Mouse (Mus musculus) heart, postnatal 0 days (tissue): ENCODE results near the gene Trem1.

Experiments used
- CTCF ChIP-seq: IDR thresholded peaks from 2 replicates; pipeline ENCODE4 v1.5.1; 2016; ENCODE audit warnings: antibody characterized with exemption, control low read depth, low read depth
- EP300 ChIP-seq: IDR thresholded peaks from 2 replicates; pipeline ENCODE4 v1.6.1; 2016; ENCODE audit warnings: antibody characterized with exemption, low read depth

- no peak for TF ChIP-seq EP300
- no peak for TF ChIP-seq CTCF
Measured at GRCm38 (mm10) chr17:48237621-48238020, 5.1 kb downstream of the Trem1 start.
